Mouse (Mus musculus): ENCODE measurements around the gene Hapln1. TPM values are rescaled to one million over a fixed set of nuclear protein-coding genes. Genes with fewer than 3 reads are reported as not detected.

Gene Hapln1
- total RNA-seq (2014; fragmentation: Nextera tagmentation), result not detected in 2 replicates
- total RNA-seq (2017), result under 0.01 TPM in 1 of 2 replicates, not detected in the other
- not detected in 2 replicates for polyA plus RNA-seq (2012)

- DNase-seq (ENCODE audit: low spot score) (no peak), ATAC-seq (ENCODE audit: extremely low read depth, insufficient number of reproducible peaks, low FRiP score, poor library complexity, severe bottlenecking) (no peak)
- TF ChIP-seq GATA1 (IDR thresholded peaks at IDR 0.05; ENCODE audit: borderline replicate concordance, low read length) (no peak), POLR2AphosphoS5 (IDR thresholded peaks at IDR 0.05; ENCODE audit: insufficient replicate concordance, low read depth, low read length) (no peak)
- H3K4me1 ChIP-seq (ENCODE audit: insufficient read depth, low read depth, low read length), result no peaks in the 10 kb centered on the region
- H3K36me3 ChIP-seq (replicated peaks), result no peaks in the 10 kb centered on the region
- H3K9me3 ChIP-seq (replicated peaks), result 0 out of 2 replicates have a peak, but pooled peaks cover 6% of the 10 kb centered on the region
- no peaks in the 10 kb centered on the region for H3K27me3 ChIP-seq (ENCODE audit: insufficient read depth, low read length)
- H3K4me3 ChIP-seq (ENCODE audit: low read depth, low read length), result no peak within 1 kb of the TSS
Observed at GRCm38 (mm10) chr13:89539205-89539886, at the start of gene Hapln1. TSS of gene Hapln1 (plus strand) at chr13:89539796.

- TF ChIP-seq GATA1 (IDR thresholded peaks at IDR 0.05; ENCODE audit: borderline replicate concordance, low read length) (no peak), CTCF (IDR thresholded peaks at IDR 0.05; ENCODE audit: low read depth, low read length) (no peak), TAL1 (conservative IDR thresholded peaks at IDR 0.05; ENCODE audit: low read depth, low read length) (no peak), POLR2AphosphoS5 (IDR thresholded peaks at IDR 0.05; ENCODE audit: insufficient replicate concordance, low read depth, low read length) (no peak), GATA2 (IDR thresholded peaks at IDR 0.05; ENCODE audit: borderline replicate concordance, low read depth, low read length) (no peak)
- Histone ChIP-seq H3K4me1 (ENCODE audit: insufficient read depth, low read depth, low read length) (no peaks in the 10 kb centered on the region), H3K9me3 (replicated peaks) (no peaks in the 10 kb centered on the region), H3K4me3 (ENCODE audit: low read depth, low read length) (no peak overlapping the region), H3K27me3 (ENCODE audit: insufficient read depth, low read length) (no peaks in the 10 kb centered on the region), H3K36me3 (replicated peaks) (no peaks in the 10 kb centered on the region)
- DNase-seq (ENCODE audit: low spot score) (no peak), ATAC-seq (ENCODE audit: extremely low read depth, insufficient number of reproducible peaks, low FRiP score, poor library complexity, severe bottlenecking) (no peak)
Observed at GRCm38 (mm10) chr13:89493169-89493568, 46.4 kb upstream of the Hapln1 start.

GRCm38 (mm10) chr13:89493678-89494077, 45.9 kb upstream of the Hapln1 start:
- ATAC-seq (ENCODE audit: extremely low read depth, insufficient number of reproducible peaks, low FRiP score, poor library complexity, severe bottlenecking), result no peak

GRCm38 (mm10) chr13:89496569-89496968, 43.0 kb upstream of the Hapln1 start:
- Histone ChIP-seq H3K4me3 (ENCODE audit: low read depth, low read length) (no peak overlapping the region), H3K9me3 (replicated peaks) (no peaks in the 10 kb centered on the region), H3K27me3 (ENCODE audit: insufficient read depth, low read length) (no peaks in the 10 kb centered on the region), H3K4me1 (ENCODE audit: insufficient read depth, low read depth, low read length) (no peaks in the 10 kb centered on the region), H3K36me3 (replicated peaks) (no peaks in the 10 kb centered on the region)
- TF ChIP-seq TAL1 (conservative IDR thresholded peaks at IDR 0.05; ENCODE audit: low read depth, low read length) (no peak), GATA1 (IDR thresholded peaks at IDR 0.05; ENCODE audit: borderline replicate concordance, low read length) (no peak), CTCF (IDR thresholded peaks at IDR 0.05; ENCODE audit: low read depth, low read length) (no peak), GATA2 (IDR thresholded peaks at IDR 0.05; ENCODE audit: borderline replicate concordance, low read depth, low read length) (no peak), POLR2AphosphoS5 (IDR thresholded peaks at IDR 0.05; ENCODE audit: insufficient replicate concordance, low read depth, low read length) (no peak)
- ATAC-seq (ENCODE audit: extremely low read depth, insufficient number of reproducible peaks, low FRiP score, poor library complexity, severe bottlenecking) (no peak), DNase-seq (ENCODE audit: low spot score) (no peak)

More at GRCm38 (mm10) chr13:89493678-89494077, 45.9 kb upstream of the Hapln1 start:
- Histone ChIP-seq H3K4me3 (ENCODE audit: low read depth, low read length) (no peak overlapping the region), H3K27me3 (ENCODE audit: insufficient read depth, low read length) (no peaks in the 10 kb centered on the region), H3K36me3 (replicated peaks) (no peaks in the 10 kb centered on the region), H3K9me3 (replicated peaks) (no peaks in the 10 kb centered on the region), H3K4me1 (ENCODE audit: insufficient read depth, low read depth, low read length) (no peaks in the 10 kb centered on the region)
- no peak for DNase-seq (ENCODE audit: low spot score)
- TF ChIP-seq POLR2AphosphoS5 (IDR thresholded peaks at IDR 0.05; ENCODE audit: insufficient replicate concordance, low read depth, low read length) (no peak), GATA2 (IDR thresholded peaks at IDR 0.05; ENCODE audit: borderline replicate concordance, low read depth, low read length) (no peak), GATA1 (IDR thresholded peaks at IDR 0.05; ENCODE audit: borderline replicate concordance, low read length) (no peak), CTCF (IDR thresholded peaks at IDR 0.05; ENCODE audit: low read depth, low read length) (no peak), TAL1 (conservative IDR thresholded peaks at IDR 0.05; ENCODE audit: low read depth, low read length) (no peak)

GRCm38 (mm10) chr13:89499419-89499818, 40.2 kb upstream of the Hapln1 start:
- TF ChIP-seq GATA1 (IDR thresholded peaks at IDR 0.05; ENCODE audit: borderline replicate concordance, low read length) (no peak), TAL1 (conservative IDR thresholded peaks at IDR 0.05; ENCODE audit: low read depth, low read length) (no peak), CTCF (IDR thresholded peaks at IDR 0.05; ENCODE audit: low read depth, low read length) (no peak), GATA2 (IDR thresholded peaks at IDR 0.05; ENCODE audit: borderline replicate concordance, low read depth, low read length) (no peak)
- H3K9me3 ChIP-seq (replicated peaks), result no peaks in the 10 kb centered on the region
- H3K4me1 ChIP-seq (ENCODE audit: insufficient read depth, low read depth, low read length), result no peaks in the 10 kb centered on the region
- H3K27me3 ChIP-seq (ENCODE audit: insufficient read depth, low read length), result no peaks in the 10 kb centered on the region
- DNase-seq (ENCODE audit: low spot score) (no peak), ATAC-seq (ENCODE audit: extremely low read depth, insufficient number of reproducible peaks, low FRiP score, poor library complexity, severe bottlenecking) (no peak)
- H3K4me3 ChIP-seq (ENCODE audit: low read depth, low read length), result no peak overlapping the region
- no peaks in the 10 kb centered on the region for H3K36me3 ChIP-seq (replicated peaks)

- ATAC-seq (ENCODE audit: extremely low read depth, insufficient number of reproducible peaks, low FRiP score, poor library complexity, severe bottlenecking) (no peak), DNase-seq (ENCODE audit: low spot score) (no peak)
- no peaks in the 10 kb centered on the region for H3K9me3 ChIP-seq (replicated peaks)
- no peaks in the 10 kb centered on the region for H3K4me1 ChIP-seq (ENCODE audit: insufficient read depth, low read depth, low read length)
- H3K27me3 ChIP-seq (ENCODE audit: insufficient read depth, low read length), result no peaks in the 10 kb centered on the region
- H3K36me3 ChIP-seq (replicated peaks), result no peaks in the 10 kb centered on the region
- TF ChIP-seq CTCF (IDR thresholded peaks at IDR 0.05; ENCODE audit: low read depth, low read length) (no peak), POLR2AphosphoS5 (IDR thresholded peaks at IDR 0.05; ENCODE audit: insufficient replicate concordance, low read depth, low read length) (no peak), GATA2 (IDR thresholded peaks at IDR 0.05; ENCODE audit: borderline replicate concordance, low read depth, low read length) (no peak), GATA1 (IDR thresholded peaks at IDR 0.05; ENCODE audit: borderline replicate concordance, low read length) (no peak), TAL1 (conservative IDR thresholded peaks at IDR 0.05; ENCODE audit: low read depth, low read length) (no peak)
- no peak overlapping the region for H3K4me3 ChIP-seq (ENCODE audit: low read depth, low read length)
Observed at GRCm38 (mm10) chr13:89521507-89521908, 18.1 kb upstream of the Hapln1 start.

Data from G1E (cell line).